Mouse (Mus musculus): ENCODE results near the gene Col13a1.

DNA sequence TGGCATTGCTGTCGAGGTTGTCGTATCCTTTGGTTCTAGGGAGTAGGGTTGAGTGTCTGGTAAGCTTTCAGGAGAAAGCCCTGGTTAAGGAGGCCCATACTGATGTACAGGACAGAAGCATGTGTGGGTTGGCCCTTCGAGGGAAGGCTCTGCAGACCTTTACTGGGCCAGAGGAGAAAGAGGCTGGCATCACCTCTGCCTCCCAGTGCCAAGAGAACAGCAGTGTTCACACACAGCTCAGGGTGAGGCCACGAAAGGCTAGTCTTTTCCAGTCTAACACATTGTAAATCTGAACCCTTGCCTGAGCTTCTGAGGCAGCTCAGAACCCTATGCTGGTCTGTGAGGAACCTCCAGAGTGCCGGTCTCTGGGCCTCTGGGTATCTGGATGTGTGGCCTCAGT is 84.3 kb downstream of the Col13a1 start:
- TF ChIP-seq CTCF (IDR thresholded peaks at IDR 0.05; ENCODE audit: low read depth) (no peak), EP300 (IDR thresholded peaks at IDR 0.05; ENCODE audit: low read depth) (no peak)
